Mouse (Mus musculus): ENCODE measurements around the gene Gm20547. TPM values are rescaled to one million over a fixed set of nuclear protein-coding genes. Genes with fewer than 3 reads are reported as not detected.

Gene Gm20547
- total and polyA plus RNA-seq, 3 experiments: 0.03 TPM; not detected in 2

GRCm38 (mm10) chr17:34861704-34862415 lies 20.0 kb downstream of the Gm20547 start:
- H3K4me1 ChIP-seq (ENCODE audit: control insufficient read depth in 1 of 2, insufficient read depth in 2 of 2, low read length in 2 of 2): no peaks in the 10 kb centered on the region
- no peaks in the 10 kb centered on the region for H3K9me3 ChIP-seq (replicated peaks; ENCODE audit: insufficient read depth, low read length)
- no peaks in the 10 kb centered on the region for H3K36me3 ChIP-seq (ENCODE audit: control insufficient read depth in 1 of 2, insufficient read depth in 2 of 2, low read length in 2 of 2)
- no peak overlapping the region for H3K27ac ChIP-seq (ENCODE audit: control insufficient read depth, low read depth, low read length)
- H3K9ac ChIP-seq (ENCODE audit: control insufficient read depth, low read depth, low read length, poor library complexity, severe bottlenecking): no peak overlapping the region
- TF ChIP-seq CHD2 (IDR thresholded peaks at IDR 0.05; ENCODE audit: low read length) (no peak), RAD21 (IDR thresholded peaks at IDR 0.05; ENCODE audit: low read depth, low read length) (no peak), POLR2AphosphoS2 (IDR thresholded peaks at IDR 0.05; ENCODE audit: low read length) (peak; percentile 44; the same call in 1 of the 2 replicates)
- no peak for DNase-seq (ENCODE audit: low read depth, low spot score)
- H3K4me3 ChIP-seq (ENCODE audit: control insufficient read depth in 1 of 2, insufficient read depth in 1 of 2, low read depth in 2 of 2, low read length in 2 of 2): no peak overlapping the region
- H3K27me3 ChIP-seq (ENCODE audit: control insufficient read depth in 1 of 2, insufficient read depth in 2 of 2, low read length in 2 of 2): peaks cover 0 to 1% of the 10 kb centered on the region in 2 experiments; a peak in 1 of 4 replicates
- no peaks in the 10 kb centered on the region for H3K79me2 ChIP-seq (ENCODE audit: control insufficient read depth, insufficient read depth, low read length, poor library complexity)

- no peaks in the 10 kb centered on the region for H3K4me1 ChIP-seq (ENCODE audit: control insufficient read depth in 1 of 2, insufficient read depth in 2 of 2, low read length in 2 of 2)
- TF ChIP-seq SIN3A (IDR thresholded peaks at IDR 0.05; ENCODE audit: low read length) (no peak), TAL1 (IDR thresholded peaks at IDR 0.05; ENCODE audit: low read length) (no peak), CHD1 (IDR thresholded peaks at IDR 0.05; ENCODE audit: low read depth, low read length) (no peak), RCOR1 (IDR thresholded peaks at IDR 0.05; ENCODE audit: low read depth, low read length) (no peak), BHLHE40 (IDR thresholded peaks at IDR 0.05; ENCODE audit: borderline replicate concordance, low read depth, low read length) (no peak), CHD2 (IDR thresholded peaks at IDR 0.05; ENCODE audit: low read length) (no peak), TBP (IDR thresholded peaks at IDR 0.05; ENCODE audit: low read depth, low read length) (no peak), ETS1 (IDR thresholded peaks at IDR 0.05; ENCODE audit: low read depth, low read length) (no peak), MXI1 (IDR thresholded peaks at IDR 0.05; ENCODE audit: low read depth, low read length) (no peak), E2F4 (IDR thresholded peaks at IDR 0.05; ENCODE audit: borderline replicate concordance, low read depth, low read length) (no peak), MAFK (IDR thresholded peaks at IDR 0.05; ENCODE audit: borderline replicate concordance, low read depth, low read length) (no peak)
- no peak overlapping the region for H3K27ac ChIP-seq (ENCODE audit: control insufficient read depth, low read depth, low read length)
- no peak overlapping the region for H3K4me3 ChIP-seq (ENCODE audit: control insufficient read depth in 1 of 2, insufficient read depth in 1 of 2, low read depth in 2 of 2, low read length in 2 of 2)
- no peaks in the 10 kb centered on the region for H3K36me3 ChIP-seq (ENCODE audit: control insufficient read depth in 1 of 2, insufficient read depth in 2 of 2, low read length in 2 of 2)
- H3K27me3 ChIP-seq (ENCODE audit: control insufficient read depth in 1 of 2, insufficient read depth in 2 of 2, low read length in 2 of 2): no peaks in the 10 kb centered on the region
- H3K9me3 ChIP-seq (replicated peaks; ENCODE audit: insufficient read depth, low read length): no peaks in the 10 kb centered on the region
- DNase-seq (ENCODE audit: low read depth, low spot score): no peak
- H3K79me2 ChIP-seq (ENCODE audit: control insufficient read depth, insufficient read depth, low read length, poor library complexity): no peaks in the 10 kb centered on the region
- no peak overlapping the region for H3K9ac ChIP-seq (ENCODE audit: control insufficient read depth, low read depth, low read length, poor library complexity, severe bottlenecking)
These were observed 21.3 kb downstream of the Gm20547 start for GRCm38 (mm10) chr17:34860514-34860913.

- no peaks in the 10 kb centered on the region for H3K36me3 ChIP-seq (ENCODE audit: control insufficient read depth in 1 of 2, insufficient read depth in 2 of 2, low read length in 2 of 2)
These were observed 23.2 kb downstream of the Gm20547 start for GRCm38 (mm10) chr17:34858670-34859069.

More at GRCm38 (mm10) chr17:34858670-34859069, 23.2 kb downstream of the Gm20547 start:
- Histone ChIP-seq H3K4me1 (ENCODE audit: control insufficient read depth in 1 of 2, insufficient read depth in 2 of 2, low read length in 2 of 2) (no peaks in the 10 kb centered on the region), H3K27me3 (ENCODE audit: control insufficient read depth in 1 of 2, insufficient read depth in 2 of 2, low read length in 2 of 2) (no peaks in the 10 kb centered on the region), H3K9ac (ENCODE audit: control insufficient read depth, low read depth, low read length, poor library complexity, severe bottlenecking) (no peak overlapping the region), H3K27ac (ENCODE audit: control insufficient read depth, low read depth, low read length) (no peak overlapping the region), H3K4me3 (ENCODE audit: control insufficient read depth in 1 of 2, insufficient read depth in 1 of 2, low read depth in 2 of 2, low read length in 2 of 2) (no peak overlapping the region), H3K79me2 (ENCODE audit: control insufficient read depth, insufficient read depth, low read length, poor library complexity) (no peaks in the 10 kb centered on the region), H3K9me3 (replicated peaks; ENCODE audit: insufficient read depth, low read length) (no peaks in the 10 kb centered on the region)
- DNase-seq (ENCODE audit: low read depth, low spot score): no peak
- TF ChIP-seq TBP (IDR thresholded peaks at IDR 0.05; ENCODE audit: low read depth, low read length) (no peak), E2F4 (IDR thresholded peaks at IDR 0.05; ENCODE audit: borderline replicate concordance, low read depth, low read length) (no peak), MYC (IDR thresholded peaks at IDR 0.05; ENCODE audit: low read depth, low read length) (no peak), POLR2A (IDR thresholded peaks at IDR 0.05; ENCODE audit: control insufficient read depth in 1 of 2, insufficient read depth in 1 of 2, low read depth in 1 of 2, low read length in 2 of 2, poor library complexity in 1 of 2) (no peak; a peak in 1 of 4 replicates), ZNF384 (IDR thresholded peaks at IDR 0.05; ENCODE audit: low read depth, low read length) (no peak), CTCF (IDR thresholded peaks at IDR 0.05 in 2 of 3, conservative IDR thresholded peaks at IDR 0.05 in 1 of 3; ENCODE audit: control insufficient read depth in 1 of 3, insufficient read depth in 1 of 3, low read depth in 2 of 3, low read length in 3 of 3, poor library complexity in 1 of 3, severe bottlenecking in 1 of 3) (no peak), HCFC1 (IDR thresholded peaks at IDR 0.05; ENCODE audit: low read depth, low read length) (no peak), BHLHE40 (IDR thresholded peaks at IDR 0.05; ENCODE audit: borderline replicate concordance, low read depth, low read length) (no peak), RCOR1 (IDR thresholded peaks at IDR 0.05; ENCODE audit: low read depth, low read length) (no peak), ZKSCAN1 (IDR thresholded peaks at IDR 0.05; ENCODE audit: low read depth, low read length) (no peak), ZC3H11A (IDR thresholded peaks at IDR 0.05; ENCODE audit: low read depth, low read length) (no peak), RAD21 (IDR thresholded peaks at IDR 0.05; ENCODE audit: low read depth, low read length) (no peak), CHD1 (IDR thresholded peaks at IDR 0.05; ENCODE audit: low read depth, low read length) (no peak), MEF2A (IDR thresholded peaks at IDR 0.05; ENCODE audit: extremely low read depth, insufficient replicate concordance, low read depth, low read length, poor library complexity, severe bottlenecking) (no peak)

Data from MEL (cell line).